Mouse (Mus musculus) heart, postnatal 0 days (tissue): Measurements from ENCODE around the gene Rbks. TPM values are rescaled to one million over a fixed set of nuclear protein-coding genes. Genes with fewer than 3 reads are reported as not detected.

Source experiments
- ATAC-seq: fragments of 200-750 bp; cut with Nextera tagmentation; 2 replicates; pipeline ENCODE4 v1.8.0; 2017; ENCODE audit warnings: low read depth, moderate number of reproducible peaks, moderate library complexity; ENCODE audit not compliant: insufficient read depth
- DNase-seq: peaks from one replicate; pipeline ENCODE4 v3.0.0-alpha.2; 2016; ENCODE audit warnings: low spot score
- H3K27ac ChIP-seq: fragments of 300-500 bp; sonication (generic); 2 replicates; pipeline ENCODE4 v1.5.1; 2014; ENCODE audit warnings: low read depth, mild to moderate bottlenecking
- H3K27me3 ChIP-seq: fragments of 300-500 bp; sonication (generic); 2 replicates; pipeline ENCODE4 v1.6.1; 2014; ENCODE audit warnings: low read length, mixed read lengths; ENCODE audit not compliant: control insufficient read depth, insufficient read depth
- H3K36me3 ChIP-seq: fragments of 300-500 bp; sonication (generic); replicated peaks from 2 replicates; pipeline ENCODE4 v1.6.1; 2014; ENCODE audit warnings: low read length, mixed read lengths; ENCODE audit not compliant: control insufficient read depth, insufficient read depth
- H3K4me1 ChIP-seq: fragments of 300-500 bp; sonication (generic); 2 replicates; pipeline ENCODE4 v1.6.1; 2014; ENCODE audit warnings: antibody characterized with exemption; ENCODE audit not compliant: control insufficient read depth, insufficient read depth
- H3K4me2 ChIP-seq: fragments of 300-500 bp; sonication (generic); 2 replicates; pipeline ENCODE4 v1.6.1; 2014; ENCODE audit warnings: low read depth, mild to moderate bottlenecking, low read length, moderate library complexity
- H3K4me3 ChIP-seq: fragments of 300-500 bp; sonication (generic); 2 replicates; pipeline ENCODE4 v1.5.1; 2014; ENCODE audit warnings: low read depth, low read length
- H3K9ac ChIP-seq: fragments of 300-500 bp; sonication (generic); replicated peaks from 2 replicates; pipeline ENCODE4 v1.6.1; 2014; ENCODE audit warnings: low read depth, low read length, mixed read lengths
- H3K9me3 ChIP-seq: fragments of 300-500 bp; sonication (generic); replicated peaks from 2 replicates; pipeline ENCODE4 v1.6.1; 2016; ENCODE audit warnings: low read length; ENCODE audit not compliant: control insufficient read depth
- CTCF ChIP-seq: IDR thresholded peaks from 2 replicates; pipeline ENCODE4 v1.5.1; 2016; ENCODE audit warnings: antibody characterized with exemption, control low read depth, low read depth
- EP300 ChIP-seq: IDR thresholded peaks from 2 replicates; pipeline ENCODE4 v1.6.1; 2016; ENCODE audit warnings: antibody characterized with exemption, low read depth
- WGBS: fragments of 180-500 bp; shearing (Covaris S2); extraction: QIAGEN DNeasy Blood & Tissue Kit; methylation state at CpG from one replicate; pipeline ENCODE4 v1.1.7; 2014; 5-methylcytosine and 5-hydroxymethylcytosine counted together
- microRNA-seq: library from miRNA; unstranded; fragments of <30 nt; microRNA quantifications from one replicate; pipeline ENCODE4, GENCODE M21; 2016
- polyA plus RNA-seq: library from polyadenylated mRNA; unstranded; fragments of >200 nt; fragmentation: Nextera tagmentation; extraction: Ambion mirVana; gene quantifications from 2 replicates; pipeline ENCODE4 v1.2.1, GENCODE M21; 2015
- total RNA-seq: library from RNA; depleted of rRNA; stranded (reverse); fragments of >200 nt; gene quantifications from 2 replicates; pipeline ENCODE4 v1.2.3, GENCODE M21; 2014; ENCODE audit warnings: low replicate concordance; rRNA removed

The Rbks gene
- total and polyA plus RNA-seq, 2 experiments from 2014 or later = 0.53 to 9.1 TPM

DNA sequence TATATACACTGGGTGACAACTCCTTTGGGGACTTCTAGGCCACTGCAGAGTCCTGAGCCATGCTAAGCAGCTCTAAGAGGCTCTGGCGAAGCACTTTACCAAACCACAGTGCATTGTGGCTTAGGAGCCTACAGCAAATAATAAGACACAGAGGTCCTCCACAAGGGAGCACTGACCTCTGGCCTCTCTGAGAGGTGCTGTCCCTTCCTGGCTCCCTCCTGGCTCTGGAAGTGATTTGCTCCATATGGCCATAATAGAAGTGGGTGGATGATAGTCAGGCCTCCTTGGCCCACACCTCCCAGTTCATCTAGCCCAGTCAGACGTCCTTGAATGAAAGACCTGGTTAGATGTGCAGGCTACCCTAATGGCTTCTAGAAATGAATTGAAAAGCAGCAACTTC is 109.4 kb downstream of the Rbks start:
- TF ChIP-seq CTCF (no peak), EP300 (no peak)
- Histone ChIP-seq H3K4me3 (no peak overlapping the region), H3K4me1 (0 out of 2 replicates have a peak, but pooled peaks cover 3% of the 10 kb centered on the region), H3K4me2 (no peak overlapping the region), H3K9me3 (peaks cover 5% of the 10 kb centered on the region; the same call in 1 of the 2 replicates), H3K27me3 (no peaks in the 10 kb centered on the region), H3K9ac (no peak overlapping the region), H3K36me3 (no peaks in the 10 kb centered on the region), H3K27ac (no peak overlapping the region)
- ATAC-seq (no peak), DNase-seq (no peak)
- WGBS = 63% methylated on average over 2 of the region's 2 CpGs

DNA sequence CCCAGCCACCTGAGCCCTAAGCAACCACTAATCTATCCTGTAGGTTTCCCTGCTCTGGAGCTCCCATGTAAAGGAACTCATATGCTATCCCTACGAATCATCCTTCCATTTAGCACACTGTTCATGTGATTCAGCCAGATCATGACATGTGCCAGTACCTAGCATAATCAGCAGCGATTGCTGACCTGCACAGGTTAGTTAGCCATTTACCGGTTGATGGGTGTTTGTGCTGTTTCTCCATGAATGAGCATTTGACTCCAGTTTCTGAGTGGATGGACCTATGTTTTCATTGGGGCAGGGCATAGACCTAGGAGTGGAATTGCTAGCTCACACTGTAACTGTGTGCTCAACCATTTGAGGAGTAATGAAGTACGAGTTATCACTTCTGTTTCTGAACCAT is 111.9 kb downstream of the Rbks start:
- Histone ChIP-seq H3K27ac (no peak overlapping the region), H3K4me2 (no peak overlapping the region), H3K9ac (no peak overlapping the region), H3K9me3 (peaks cover 5% of the 10 kb centered on the region; the same call in 1 of the 2 replicates), H3K27me3 (no peaks in the 10 kb centered on the region), H3K4me1 (0 out of 2 replicates have a peak, but pooled peaks cover 3% of the 10 kb centered on the region), H3K36me3 (no peaks in the 10 kb centered on the region), H3K4me3 (no peak overlapping the region)
- 88% methylated on average over 4 of the region's 4 CpGs for WGBS
- ATAC-seq (no peak), DNase-seq (no peak)
- TF ChIP-seq EP300 (no peak), CTCF (no peak)

DNA sequence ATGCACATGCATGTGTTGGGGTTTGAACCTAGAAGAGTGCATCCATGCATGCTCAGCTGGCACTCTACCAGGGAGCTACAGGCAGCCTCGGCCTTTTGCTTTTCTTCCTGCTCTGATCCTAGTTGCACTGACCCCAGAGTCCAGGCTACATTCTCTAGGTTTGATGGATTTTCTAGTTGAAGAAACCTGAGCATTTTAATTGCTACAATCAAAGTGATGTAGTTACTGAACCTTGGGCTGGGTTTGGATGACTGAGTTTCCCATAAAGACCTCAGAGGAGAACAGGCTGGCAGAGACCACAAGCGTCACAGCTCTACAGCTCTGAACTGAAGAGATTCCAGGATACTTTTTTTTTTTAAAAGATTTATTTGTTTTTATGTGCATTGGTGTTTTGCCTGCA is 114.2 kb downstream of the Rbks start:
- H3K4me3 ChIP-seq = no peak overlapping the region
- H3K4me2 ChIP-seq = no peak overlapping the region
- no peaks in the 10 kb centered on the region for H3K27me3 ChIP-seq
- H3K9ac ChIP-seq = no peak overlapping the region
- no peaks in the 10 kb centered on the region for H3K36me3 ChIP-seq
- no peaks in the 10 kb centered on the region for H3K9me3 ChIP-seq
- DNase-seq = no peak
- no peak overlapping the region for H3K27ac ChIP-seq
- TF ChIP-seq CTCF (no peak), EP300 (no peak)
- H3K4me1 ChIP-seq = 0 out of 2 replicates have a peak, but pooled peaks cover 3% of the 10 kb centered on the region
- ATAC-seq = no peak
- WGBS = 76% methylated on average over 2 of the region's 2 CpGs

DNA sequence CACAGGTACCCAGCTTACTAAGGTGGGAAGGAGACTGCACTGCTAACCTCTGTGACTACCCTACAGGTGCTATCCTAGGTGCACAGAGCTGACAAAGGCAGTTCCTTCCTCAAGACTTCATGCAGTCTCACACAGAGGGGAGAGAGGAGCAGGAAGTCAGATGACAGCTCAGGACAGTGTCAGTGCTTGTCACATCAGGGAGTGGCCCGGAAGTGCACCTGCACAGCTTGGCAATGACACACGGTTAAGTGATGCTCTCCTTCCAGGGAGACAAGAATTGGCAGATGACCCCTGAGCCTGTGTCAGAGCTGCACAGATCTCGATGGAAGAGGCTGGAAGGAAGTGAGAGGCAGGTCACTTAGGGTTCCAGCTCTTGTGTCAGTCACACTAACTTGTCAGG is 115.5 kb downstream of the Rbks start:
- Histone ChIP-seq H3K27me3 (no peaks in the 10 kb centered on the region), H3K4me2 (no peak overlapping the region), H3K27ac (no peak overlapping the region), H3K4me3 (no peak overlapping the region), H3K9me3 (no peaks in the 10 kb centered on the region), H3K36me3 (no peaks in the 10 kb centered on the region), H3K4me1 (no peaks in the 10 kb centered on the region), H3K9ac (no peak overlapping the region)
- TF ChIP-seq EP300 = no peak
- ATAC-seq (no peak), DNase-seq (no peak)
- 55% methylated on average over 3 of the region's 3 CpGs for WGBS

DNA sequence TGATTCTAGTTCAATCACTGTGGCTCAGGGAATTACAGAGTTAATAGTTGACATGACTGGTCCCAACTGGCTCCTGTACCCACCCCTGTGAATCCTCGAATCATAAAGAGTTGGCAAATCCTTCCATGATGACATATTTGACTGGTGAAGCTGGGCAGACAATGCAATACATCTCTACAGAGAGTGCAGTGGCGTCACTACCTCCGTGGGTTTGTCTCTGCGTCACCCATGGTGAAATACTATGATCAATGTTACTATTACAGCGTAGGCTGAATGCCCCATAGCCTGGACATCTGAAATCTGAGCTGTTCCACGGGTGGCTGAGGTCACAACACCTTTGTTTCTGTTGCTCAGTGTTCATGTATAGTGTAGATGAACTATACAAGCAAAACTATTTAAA is 116.2 kb downstream of the Rbks start:
- H3K9me3 ChIP-seq = no peaks in the 10 kb centered on the region
- TF ChIP-seq EP300 (no peak), CTCF (no peak)

DNA sequence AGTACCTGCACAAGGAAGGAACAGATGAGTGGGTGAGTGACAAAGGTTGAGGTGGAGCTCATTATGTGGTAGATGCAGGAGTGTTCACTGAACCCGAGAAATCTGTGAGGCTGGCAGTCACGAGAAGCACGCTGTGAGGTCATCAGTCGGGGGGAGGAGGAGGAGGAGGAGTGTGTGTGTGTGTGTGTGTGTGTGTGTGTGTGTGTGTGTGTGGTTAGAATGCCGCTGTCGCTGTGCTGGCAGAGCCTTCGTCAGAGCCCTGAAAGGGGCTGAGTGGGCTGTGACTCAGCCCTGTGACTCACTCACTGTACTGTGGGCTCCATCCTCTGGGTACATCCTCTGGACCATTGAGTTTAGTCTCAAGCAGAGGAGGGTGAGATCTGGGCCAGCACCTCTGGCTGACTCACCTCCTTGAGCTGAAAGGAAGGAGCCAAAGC is 120.9 kb downstream of the Rbks start:
- H3K9me3 ChIP-seq = no peaks in the 10 kb centered on the region
- peaks cover 5% of the 10 kb centered on the region; the same call in 1 of the 2 replicates for H3K4me1 ChIP-seq
- no peak for TF ChIP-seq CTCF
- TF ChIP-seq EP300 = no peak
- DNase-seq (no peak), ATAC-seq (peak; percentile 36)
- no peaks in the 10 kb centered on the region for H3K27me3 ChIP-seq
- no peak overlapping the region for H3K27ac ChIP-seq
- no peak overlapping the region for H3K4me3 ChIP-seq
- H3K9ac ChIP-seq = no peak overlapping the region
- no peak overlapping the region for H3K4me2 ChIP-seq
- WGBS = 47% methylated on average over 7 of the region's 7 CpGs
- H3K36me3 ChIP-seq = no peaks in the 10 kb centered on the region

More for the DNA sequence above, 116.2 kb downstream of the Rbks start:
- Histone ChIP-seq H3K4me3 (no peak overlapping the region), H3K27ac (no peak overlapping the region), H3K27me3 (no peaks in the 10 kb centered on the region), H3K4me2 (no peak overlapping the region), H3K9ac (no peak overlapping the region), H3K36me3 (no peaks in the 10 kb centered on the region), H3K4me1 (no peaks in the 10 kb centered on the region)
- DNase-seq (no peak), ATAC-seq (no peak)
- WGBS = 69% methylated on average over 6 of the region's 6 CpGs

Small RNA genes lying within 50 kb of the gene (microRNA-seq; reads per million reads assigned to microRNA genes)
- not detected for gene Mir3473e

Other genes with a start within 250 kb of the Rbks start
- 19.4 and 19.8 TPM in 2 replicates for gene Zfp512, start 245.2 kb downstream of the Rbks start, total RNA-seq
- gene Zfp512, start 245.2 kb downstream of the Rbks start, polyA plus RNA-seq = 21.4 and 22.1 TPM in 2 replicates
- gene 4930548H24Rik, start 211.9 kb downstream of the Rbks start, total RNA-seq = 0.04 TPM in 1 of 2 replicates, not detected in the other
- not detected in 2 replicates for gene 4930548H24Rik, start 211.9 kb downstream of the Rbks start, polyA plus RNA-seq
- gene Gpn1, start 202.9 kb downstream of the Rbks start, total RNA-seq = 14.4 and 31.3 TPM in 2 replicates
- 27.6 and 29.1 TPM in 2 replicates for gene Gpn1, start 202.9 kb downstream of the Rbks start, polyA plus RNA-seq
- gene Slc4a1ap, start 170.6 kb downstream of the Rbks start, total RNA-seq = 7.6 and 19.9 TPM in 2 replicates
- gene Slc4a1ap, start 170.6 kb downstream of the Rbks start, polyA plus RNA-seq = 14.3 and 14.4 TPM in 2 replicates
- 21.9 and 23.7 TPM in 2 replicates for gene Supt7l, start 169.8 kb downstream of the Rbks start, total RNA-seq
- gene Supt7l, start 169.8 kb downstream of the Rbks start, polyA plus RNA-seq = 12.1 and 13.5 TPM in 2 replicates
- gene Mrpl33, start 100.7 kb downstream of the Rbks start, total RNA-seq = 272 and 275 TPM in 2 replicates
- gene Mrpl33, start 100.7 kb downstream of the Rbks start, polyA plus RNA-seq = 627 and 634 TPM in 2 replicates
- gene Babam2, start 57 bp upstream of the Rbks start, total RNA-seq = 46.5 and 51.3 TPM in 2 replicates
- 39.1 and 39.5 TPM in 2 replicates for gene Babam2, start 57 bp upstream of the Rbks start, polyA plus RNA-seq